Mouse (Mus musculus): ENCODE results near the gene Gm14393. TPM values are rescaled to one million over a fixed set of nuclear protein-coding genes. Genes with fewer than 3 reads are reported as not detected.

Gm14393 gene
- not detected for polyA plus RNA-seq (2014; fragmentation: Illumina TruSeq; extraction: RNeasy Lipid Tissue Mini Kit (QIAGEN cat#74804); ENCODE audit: low read depth, low replicate concordance)

GRCm38 (mm10) chr2:175067681-175068261 is at the start of gene Gm14393:
Gm14393 (minus strand) TSS chr2:175067781.

Other genes with a start within 250 kb of the Gm14393 start
- gene Gm14444, start 57.5 kb downstream of the Gm14393 start, polyA plus RNA-seq (2014; fragmentation: Illumina TruSeq; extraction: RNeasy Lipid Tissue Mini Kit (QIAGEN cat#74804); ENCODE audit: low read depth, low replicate concordance), result not detected
- gene Gm14399, start 74.2 kb upstream of the Gm14393 start, polyA plus RNA-seq (2014; fragmentation: Illumina TruSeq; extraction: RNeasy Lipid Tissue Mini Kit (QIAGEN cat#74804); ENCODE audit: low read depth, low replicate concordance), result 9.9 TPM
- 0.24 TPM for gene Gm14443, start 108.1 kb upstream of the Gm14393 start, polyA plus RNA-seq (2014; fragmentation: Illumina TruSeq; extraction: RNeasy Lipid Tissue Mini Kit (QIAGEN cat#74804); ENCODE audit: low read depth, low replicate concordance)
- 16.4 TPM for gene Gm14391, start 139.1 kb upstream of the Gm14393 start, polyA plus RNA-seq (2014; fragmentation: Illumina TruSeq; extraction: RNeasy Lipid Tissue Mini Kit (QIAGEN cat#74804); ENCODE audit: low read depth, low replicate concordance)
- 15.1 TPM for gene Gm14440, start 207.3 kb upstream of the Gm14393 start, polyA plus RNA-seq (2014; fragmentation: Illumina TruSeq; extraction: RNeasy Lipid Tissue Mini Kit (QIAGEN cat#74804); ENCODE audit: low read depth, low replicate concordance)

All from liver, adult 10 weeks (tissue).